Mouse (Mus musculus): ENCODE measurements at regions not wholly inside any gene's neighbourhood (a gene's known extent, or its start where the extent isn't known, plus 50 kb on each side); places are given as distances from the start of the nearest gene placed in this dataset.

GRCm38 (mm10) chr11:24448608-24449007 lies 370.8 kb downstream of the Bcl11a start:
- no peaks in the 10 kb centered on the region for H3K9me3 ChIP-seq (ENCODE audit: control insufficient read depth, low read length)

GRCm38 (mm10) chr11:24452267-24452666 lies 374.4 kb downstream of the Bcl11a start:
- Histone ChIP-seq H3K36me3 (ENCODE audit: control insufficient read depth, insufficient read depth, low read length) (no peaks in the 10 kb centered on the region), H3K27ac (replicated peaks) (no peak overlapping the region)
- WGBS = 66% methylated on average over 7 of the region's 7 CpGs

More at GRCm38 (mm10) chr11:24448608-24449007, 370.8 kb downstream of the Bcl11a start:
- 100% methylated on average over 1 of the region's 1 CpGs for WGBS
- no peaks in the 10 kb centered on the region for H3K4me1 ChIP-seq (replicated peaks; ENCODE audit: control insufficient read depth, insufficient read depth)
- TF ChIP-seq EP300 (optimal IDR thresholded peaks at IDR 0.05) = no peak
- TF ChIP-seq CTCF (IDR thresholded peaks at IDR 0.05; ENCODE audit: low read depth) = peak; percentile 58
- no peak for ATAC-seq (ENCODE audit: low FRiP score, low TSS enrichment)
- no peak overlapping the region for H3K27ac ChIP-seq (replicated peaks)
- H3K9ac ChIP-seq (ENCODE audit: low read length) = no peak overlapping the region
- no peak overlapping the region for H3K4me2 ChIP-seq (replicated peaks; ENCODE audit: low read depth)
- no peak overlapping the region for H3K4me3 ChIP-seq (ENCODE audit: low read depth, low read length)
- no peaks in the 10 kb centered on the region for H3K27me3 ChIP-seq (ENCODE audit: control insufficient read depth, insufficient read depth, low read length)
- H3K36me3 ChIP-seq (ENCODE audit: control insufficient read depth, insufficient read depth, low read length) = no peaks in the 10 kb centered on the region
- DNase-seq (ENCODE audit: low spot score) = no peak

GRCm38 (mm10) chr11:24464642-24465041 lies 386.8 kb downstream of the Bcl11a start:
- TF ChIP-seq CTCF (IDR thresholded peaks at IDR 0.05; ENCODE audit: low read depth) (no peak), EP300 (optimal IDR thresholded peaks at IDR 0.05) (no peak)
- H3K4me2 ChIP-seq (replicated peaks; ENCODE audit: low read depth) = no peak overlapping the region
- no peaks in the 10 kb centered on the region for H3K4me1 ChIP-seq (replicated peaks; ENCODE audit: control insufficient read depth, insufficient read depth)
- no peak overlapping the region for H3K4me3 ChIP-seq (ENCODE audit: low read depth, low read length)
- H3K27me3 ChIP-seq (ENCODE audit: control insufficient read depth, insufficient read depth, low read length) = no peaks in the 10 kb centered on the region
- H3K9ac ChIP-seq (ENCODE audit: low read length) = no peak overlapping the region
- H3K9me3 ChIP-seq (ENCODE audit: control insufficient read depth, low read length) = no peaks in the 10 kb centered on the region
- 71% methylated on average over 4 of the region's 4 CpGs for WGBS
- no peaks in the 10 kb centered on the region for H3K36me3 ChIP-seq (ENCODE audit: control insufficient read depth, insufficient read depth, low read length)
- ATAC-seq (ENCODE audit: low FRiP score, low TSS enrichment) (no peak), DNase-seq (ENCODE audit: low spot score) (no peak)
- no peak overlapping the region for H3K27ac ChIP-seq (replicated peaks)

More at GRCm38 (mm10) chr11:24452267-24452666, 374.4 kb downstream of the Bcl11a start:
- Histone ChIP-seq H3K9me3 (ENCODE audit: control insufficient read depth, low read length) (no peaks in the 10 kb centered on the region), H3K9ac (ENCODE audit: low read length) (no peak overlapping the region), H3K4me3 (ENCODE audit: low read depth, low read length) (no peak overlapping the region), H3K4me1 (replicated peaks; ENCODE audit: control insufficient read depth, insufficient read depth) (no peaks in the 10 kb centered on the region), H3K4me2 (replicated peaks; ENCODE audit: low read depth) (no peak overlapping the region), H3K27me3 (ENCODE audit: control insufficient read depth, insufficient read depth, low read length) (no peaks in the 10 kb centered on the region)
- ATAC-seq (ENCODE audit: low FRiP score, low TSS enrichment) (no peak), DNase-seq (ENCODE audit: low spot score) (no peak)
- TF ChIP-seq EP300 (optimal IDR thresholded peaks at IDR 0.05) = no peak
- no peak for TF ChIP-seq CTCF (IDR thresholded peaks at IDR 0.05; ENCODE audit: low read depth)

- Histone ChIP-seq H3K9me3 (ENCODE audit: control insufficient read depth, low read length) (no peaks in the 10 kb centered on the region), H3K9ac (ENCODE audit: low read length) (no peak overlapping the region), H3K4me1 (replicated peaks; ENCODE audit: control insufficient read depth, insufficient read depth) (no peaks in the 10 kb centered on the region), H3K27me3 (ENCODE audit: control insufficient read depth, insufficient read depth, low read length) (no peaks in the 10 kb centered on the region), H3K4me3 (ENCODE audit: low read depth, low read length) (no peak overlapping the region), H3K36me3 (ENCODE audit: control insufficient read depth, insufficient read depth, low read length) (no peaks in the 10 kb centered on the region), H3K4me2 (replicated peaks; ENCODE audit: low read depth) (no peak overlapping the region), H3K27ac (replicated peaks) (no peak overlapping the region)
- ATAC-seq (ENCODE audit: low FRiP score, low TSS enrichment) (no peak), DNase-seq (ENCODE audit: low spot score) (no peak)
- TF ChIP-seq EP300 (optimal IDR thresholded peaks at IDR 0.05) (no peak), CTCF (IDR thresholded peaks at IDR 0.05; ENCODE audit: low read depth) (no peak)
- 95% methylated on average over 8 of the region's 8 CpGs for WGBS
Measured at GRCm38 (mm10) chr11:24467458-24467857, 389.6 kb downstream of the Bcl11a start.

- Histone ChIP-seq H3K36me3 (ENCODE audit: control insufficient read depth, insufficient read depth, low read length) (no peaks in the 10 kb centered on the region), H3K27ac (replicated peaks) (peak overlapping the region; percentile 53; the same call in 1 of the 2 replicates), H3K27me3 (ENCODE audit: control insufficient read depth, insufficient read depth, low read length) (no peaks in the 10 kb centered on the region), H3K9me3 (ENCODE audit: control insufficient read depth, low read length) (no peaks in the 10 kb centered on the region), H3K4me3 (ENCODE audit: low read depth, low read length) (no peak overlapping the region), H3K9ac (ENCODE audit: low read length) (no peak overlapping the region), H3K4me1 (replicated peaks; ENCODE audit: control insufficient read depth, insufficient read depth) (no peaks in the 10 kb centered on the region), H3K4me2 (replicated peaks; ENCODE audit: low read depth) (no peak overlapping the region)
- TF ChIP-seq CTCF (IDR thresholded peaks at IDR 0.05; ENCODE audit: low read depth) (no peak), EP300 (optimal IDR thresholded peaks at IDR 0.05) (no peak)
- peak; percentile 66; the same call in 1 of the 2 replicates for ATAC-seq (ENCODE audit: low FRiP score, low TSS enrichment)
- DNase-seq (ENCODE audit: low spot score) = peak; percentile 33
Measured at GRCm38 (mm10) chr11:24470469-24470868, 392.6 kb downstream of the Bcl11a start.

- Histone ChIP-seq H3K27ac (replicated peaks) (peak overlapping the region; percentile 64), H3K27me3 (ENCODE audit: control insufficient read depth, insufficient read depth, low read length) (no peaks in the 10 kb centered on the region), H3K9ac (ENCODE audit: low read length) (no peak overlapping the region), H3K4me1 (replicated peaks; ENCODE audit: control insufficient read depth, insufficient read depth) (no peaks in the 10 kb centered on the region), H3K9me3 (ENCODE audit: control insufficient read depth, low read length) (no peaks in the 10 kb centered on the region), H3K36me3 (ENCODE audit: control insufficient read depth, insufficient read depth, low read length) (no peaks in the 10 kb centered on the region), H3K4me2 (replicated peaks; ENCODE audit: low read depth) (no peak overlapping the region), H3K4me3 (ENCODE audit: low read depth, low read length) (no peak overlapping the region)
- WGBS = 57% methylated on average over 8 of the region's 8 CpGs
- no peak for TF ChIP-seq EP300 (optimal IDR thresholded peaks at IDR 0.05)
- no peak for TF ChIP-seq CTCF (IDR thresholded peaks at IDR 0.05; ENCODE audit: low read depth)
- ATAC-seq (ENCODE audit: low FRiP score, low TSS enrichment) = peak; percentile 87
- DNase-seq (ENCODE audit: low spot score) = peak; percentile 80
Measured at GRCm38 (mm10) chr11:24472617-24473367, 394.9 kb downstream of the Bcl11a start.

Measured in stomach, postnatal 0 days (tissue).